Mouse (Mus musculus) olfactory bulb, adult 2 months (tissue): ENCODE measurements at regions not wholly inside any gene's neighbourhood (a gene's known extent, or its start where the extent isn't known, plus 50 kb on each side); places are given as distances from the start of the nearest gene placed in this dataset.

Experiments
- CTCF ChIP-seq: fragments of 200-500 bp; IDR thresholded peaks from 2 replicates; pipeline ENCODE4 v1.5.1; 2012; ENCODE audit warnings: low read depth, mild to moderate bottlenecking, low read length, moderate library complexity; ENCODE audit not compliant: insufficient read depth
- POLR2A ChIP-seq: fragments of 200-500 bp; IDR thresholded peaks from 2 replicates; pipeline ENCODE4 v1.6.1; 2012; ENCODE audit warnings: mild to moderate bottlenecking, low read depth, low read length, moderate library complexity; ENCODE audit not compliant: insufficient read depth

- TF ChIP-seq CTCF (no peak), POLR2A (no peak)
Observed at GRCm38 (mm10) chr2:78196006-78196405, 249.8 kb upstream of the Cwc22 start.
